Mouse (Mus musculus) lung, postnatal 0 days (tissue): ENCODE measurements at regions not wholly inside any gene's neighbourhood (a gene's known extent, or its start where the extent isn't known, plus 50 kb on each side); places are given as distances from the start of the nearest gene placed in this dataset.

ENCODE experiments used
- CTCF ChIP-seq: IDR thresholded peaks from 2 replicates; pipeline ENCODE4 v1.5.1; 2016; ENCODE audit warnings: antibody characterized with exemption, mild to moderate bottlenecking
- EP300 ChIP-seq: IDR thresholded peaks from 2 replicates; pipeline ENCODE4 v1.6.1; 2016; ENCODE audit warnings: antibody characterized with exemption, mild to moderate bottlenecking, control low read depth

- no peak for TF ChIP-seq CTCF
- no peak for TF ChIP-seq EP300
Measured at GRCm38 (mm10) chr10:117979091-117979490, 133.3 kb upstream of the Rap1b start.
